Mouse (Mus musculus): ENCODE results near the gene Bmpr2.

DNA sequence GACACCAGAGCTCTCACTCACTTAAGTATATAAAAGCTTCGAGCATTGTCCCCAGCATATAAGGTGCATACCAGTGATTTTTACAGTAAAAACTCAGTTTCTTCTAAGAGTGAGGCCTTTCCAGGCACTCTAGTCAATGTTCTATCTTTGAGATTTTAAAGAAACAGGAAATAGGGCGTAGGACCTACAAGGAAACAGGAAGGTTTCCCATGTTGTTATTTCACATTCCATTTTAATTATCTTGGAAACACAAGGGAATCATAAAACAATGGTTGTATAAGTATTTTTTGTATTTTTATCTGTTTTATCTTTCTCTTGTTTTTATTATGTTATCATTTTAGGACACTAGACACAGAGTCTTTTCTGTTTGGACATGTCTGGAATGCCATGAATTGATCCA, 34.7 kb downstream of the Bmpr2 start:
- TF ChIP-seq CTCF (IDR thresholded peaks at IDR 0.05; ENCODE audit: low read depth, low read length): no peak
- TF ChIP-seq TAL1 (conservative IDR thresholded peaks at IDR 0.05; ENCODE audit: low read depth, low read length): no peak
- no peak for TF ChIP-seq POLR2AphosphoS5 (IDR thresholded peaks at IDR 0.05; ENCODE audit: insufficient replicate concordance, low read depth, low read length)

All from G1E (cell line).